Mouse (Mus musculus) ES-E14 (cell line): ENCODE results near the gene Lhfpl3. TPM values are rescaled to one million over a fixed set of nuclear protein-coding genes. Genes with fewer than 3 reads are reported as not detected.

ENCODE experiments used
- DNase-seq: peaks from one replicate; pipeline ENCODE4 v3.0.0-alpha.2; 2013; ENCODE audit warnings: low read depth, low spot score
- H3K27ac ChIP-seq: 2 replicates; pipeline ENCODE4 v1.5.1; 2012; ENCODE audit warnings: low read depth, mild to moderate bottlenecking, low read length, moderate library complexity, mixed read lengths; ENCODE audit not compliant: poor library complexity, insufficient read depth, severe bottlenecking
- H3K36me3 ChIP-seq: 2 replicates; pipeline ENCODE4 v1.6.1; 2012; ENCODE audit warnings: mild to moderate bottlenecking, low read length, moderate library complexity, mixed read lengths; ENCODE audit not compliant: control insufficient read depth, poor library complexity, insufficient read depth, severe bottlenecking
- H3K4me1 ChIP-seq, 2 experiments: fragments of 150-350 bp in 1 of 2; sonication (generic) in 1 of 2; 2 replicates each; pipeline ENCODE4 v1.6.1; 2012; ENCODE audit warnings: low read length in 2 of 2, mild to moderate bottlenecking in 1 of 2, mixed read lengths in 1 of 2; ENCODE audit not compliant: control insufficient read depth in 2 of 2, insufficient read depth in 2 of 2, poor library complexity in 1 of 2
- H3K4me3 ChIP-seq, 2 experiments: fragments of 150-350 bp in 1 of 2; sonication (generic) in 1 of 2; 2 replicates each; pipeline ENCODE4 v1.5.1; 2012; ENCODE audit warnings: low read length in 2 of 2, low read depth in 1 of 2, mild to moderate bottlenecking in 1 of 2, mixed read lengths in 1 of 2; ENCODE audit not compliant: insufficient read depth in 1 of 2, poor library complexity in 1 of 2, severe bottlenecking in 1 of 2
- H3K9ac ChIP-seq: 2 replicates; pipeline ENCODE4 v1.6.1; 2012; ENCODE audit warnings: low read depth, mild to moderate bottlenecking, low read length, mixed read lengths; ENCODE audit not compliant: poor library complexity, insufficient read depth, severe bottlenecking
- H3K9me3 ChIP-seq: fragments of 150-350 bp; sonication (generic); 2 replicates; pipeline ENCODE4 v1.6.1; 2012; ENCODE audit warnings: low read depth, mild to moderate bottlenecking, low read length; ENCODE audit not compliant: control insufficient read depth, insufficient read depth
- CHD2 ChIP-seq: IDR thresholded peaks from 2 replicates; pipeline ENCODE4 v1.6.1; 2014; ENCODE audit warnings: mild to moderate bottlenecking, low read depth, low read length, inconsistent platforms
- HCFC1 ChIP-seq: IDR thresholded peaks from 2 replicates; pipeline ENCODE4 v1.6.1; 2012; ENCODE audit warnings: low read length, inconsistent platforms, borderline replicate concordance; ENCODE audit not compliant: insufficient read depth
- MAFK ChIP-seq: IDR thresholded peaks from 2 replicates; pipeline ENCODE4 v1.6.1; 2014; ENCODE audit warnings: mild to moderate bottlenecking, low read depth, low read length, inconsistent platforms; ENCODE audit not compliant: insufficient read depth
- ZC3H11A ChIP-seq: IDR thresholded peaks from 2 replicates; pipeline ENCODE4 v1.6.1; 2012; ENCODE audit warnings: low read depth, mild to moderate bottlenecking, inconsistent platforms, low read length, borderline replicate concordance
- ZNF384 ChIP-seq: IDR thresholded peaks from 2 replicates; pipeline ENCODE4 v1.6.1; 2012; ENCODE audit warnings: low read depth, low read length, inconsistent platforms
- in situ Hi-C, 2 experiments: fragments of 600-800 bp; cut with MboI; formaldehyde crosslinking; loops; one replicate each; pipeline ENCODE4 v1.15.1; 2025; ENCODE audit warnings: low sequenced_read_pairs in 2 of 2, inconsistent platforms in 1 of 2; ENCODE audit not compliant: unreplicated experiment in 2 of 2
- total RNA-seq: library from RNA; depleted of rRNA; stranded (reverse); fragments of 300-350 nt; gene quantifications from 2 replicates; pipeline ENCODE4 v1.2.3, GENCODE M21; 2012

The Lhfpl3 gene
- total RNA-seq, 1 experiment, result not detected

DNA sequence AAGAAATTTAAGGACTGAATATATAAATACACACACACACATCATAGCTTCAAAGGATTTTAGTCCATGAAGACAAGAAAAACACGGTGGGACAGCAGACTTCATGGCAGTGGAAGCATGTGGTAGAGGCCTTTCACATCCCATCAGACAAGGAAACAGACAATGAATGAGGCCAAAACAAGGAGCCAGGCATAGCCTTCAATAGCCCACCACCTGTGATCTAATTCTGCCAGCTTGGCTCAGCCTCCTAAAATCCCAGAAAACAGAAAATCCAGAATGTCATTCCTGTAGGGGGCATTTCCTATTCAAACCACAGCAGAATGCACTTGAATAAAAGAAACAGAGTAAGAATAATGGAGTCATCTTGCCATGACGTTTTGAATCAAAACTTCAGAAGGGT, 381.0 kb downstream of the Lhfpl3 start:
- no peak for DNase-seq
- Histone ChIP-seq H3K9me3 (no peaks in the 10 kb centered on the region), H3K36me3 (no peaks in the 10 kb centered on the region), H3K27ac (no peak overlapping the region), H3K4me1 (no peaks in the 10 kb centered on the region), H3K4me3 (no peak overlapping the region), H3K9ac (no peak overlapping the region)
- TF ChIP-seq HCFC1 (no peak), ZC3H11A (no peak)
- in situ Hi-C loops, result no loop called here

DNA sequence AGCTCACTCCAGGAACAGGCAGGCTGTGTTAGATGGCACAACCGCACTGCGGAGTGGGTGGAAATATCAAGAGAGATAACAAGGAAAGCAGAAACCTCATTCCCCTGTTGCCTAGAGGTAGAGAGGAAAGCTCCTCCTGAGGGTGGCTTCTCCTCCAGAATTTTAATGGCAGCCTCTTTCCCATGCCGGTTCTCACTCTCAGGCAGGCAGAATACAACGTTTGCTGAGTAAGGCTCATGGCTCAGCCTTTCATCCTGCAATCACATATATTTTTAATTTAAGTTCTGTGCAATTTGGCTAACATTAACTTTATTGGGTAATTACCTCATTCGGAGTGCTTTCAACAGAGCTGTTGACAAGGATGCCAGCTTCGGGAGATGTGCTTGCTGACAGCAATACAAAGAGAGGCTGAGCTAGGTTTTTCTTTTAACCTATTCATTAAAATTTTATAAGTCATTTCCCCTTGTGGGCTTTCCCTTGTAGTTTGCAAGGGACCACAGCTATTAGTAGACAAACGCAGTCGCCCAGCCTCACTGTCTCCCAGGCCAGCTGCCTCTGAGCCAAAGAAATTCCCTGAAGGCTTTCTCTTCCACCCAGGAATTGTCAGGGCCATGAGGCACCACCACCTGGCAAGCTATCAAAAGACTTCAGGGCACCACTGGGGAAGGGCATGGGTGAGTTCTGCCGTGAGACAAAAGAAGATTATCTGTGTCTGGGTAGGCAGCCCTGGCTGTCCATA, 394.5 kb downstream of the Lhfpl3 start:
- TF ChIP-seq CHD2, result no peak
- no peak for TF ChIP-seq MAFK
- no peak for TF ChIP-seq ZC3H11A
- no peak for TF ChIP-seq HCFC1
- no peak for TF ChIP-seq ZNF384
- in situ Hi-C loops, result no loop called here
- H3K4me1 ChIP-seq, result no peaks in the 10 kb centered on the region
- H3K9ac ChIP-seq, result no peak overlapping the region
- no peak overlapping the region for H3K27ac ChIP-seq
- DNase-seq, result no peak
- no peak overlapping the region for H3K4me3 ChIP-seq
- H3K9me3 ChIP-seq, result no peaks in the 10 kb centered on the region
- H3K36me3 ChIP-seq, result no peaks in the 10 kb centered on the region

- H3K9me3 ChIP-seq, result no peaks in the 10 kb centered on the region
- TF ChIP-seq CHD2, result no peak
- TF ChIP-seq ZC3H11A, result no peak
- TF ChIP-seq ZNF384, result no peak
- TF ChIP-seq MAFK, result no peak
- TF ChIP-seq HCFC1, result no peak
- DNase-seq, result no peak
- no peak overlapping the region for H3K9ac ChIP-seq
- in situ Hi-C loops, result no loop called here
- no peaks in the 10 kb centered on the region for H3K36me3 ChIP-seq
- no peak overlapping the region for H3K27ac ChIP-seq
- no peak overlapping the region for H3K4me3 ChIP-seq
- H3K4me1 ChIP-seq, result no peaks in the 10 kb centered on the region
Measured at GRCm38 (mm10) chr5:23153210-23153609, 407.4 kb downstream of the Lhfpl3 start.

GRCm38 (mm10) chr5:23154439-23154838, 408.6 kb downstream of the Lhfpl3 start:
- H3K4me3 ChIP-seq, result no peak overlapping the region
- H3K9me3 ChIP-seq, result no peaks in the 10 kb centered on the region
- DNase-seq, result peak; percentile 30
- H3K36me3 ChIP-seq, result no peaks in the 10 kb centered on the region
- TF ChIP-seq MAFK (no peak), ZNF384 (no peak), HCFC1 (no peak), ZC3H11A (no peak), CHD2 (no peak)
- no peak overlapping the region for H3K27ac ChIP-seq
- H3K9ac ChIP-seq, result no peak overlapping the region
- in situ Hi-C loops, result no loop called here
- no peaks in the 10 kb centered on the region for H3K4me1 ChIP-seq

- H3K27ac ChIP-seq, result no peak overlapping the region
Measured at GRCm38 (mm10) chr5:23165947-23166350, 420.1 kb downstream of the Lhfpl3 start.

More at GRCm38 (mm10) chr5:23165947-23166350, 420.1 kb downstream of the Lhfpl3 start:
- no peaks in the 10 kb centered on the region for H3K9me3 ChIP-seq
- H3K36me3 ChIP-seq, result no peaks in the 10 kb centered on the region
- H3K4me3 ChIP-seq, result no peak overlapping the region
- no peaks in the 10 kb centered on the region for H3K4me1 ChIP-seq
- no peak for DNase-seq
- TF ChIP-seq ZNF384, result no peak
- TF ChIP-seq ZC3H11A, result no peak
- no peak for TF ChIP-seq CHD2
- TF ChIP-seq MAFK, result no peak
- TF ChIP-seq HCFC1, result no peak
- no peak overlapping the region for H3K9ac ChIP-seq
- in situ Hi-C loops, result no loop called here
